Mouse (Mus musculus): ENCODE measurements around the gene Tubal3. TPM values are rescaled to one million over a fixed set of nuclear protein-coding genes. Genes with fewer than 3 reads are reported as not detected.
"Not testable (repeated sequence)": the region's sequence is repeated elsewhere in the genome, so short reads cannot be mapped to it uniquely, and the experiment has no call there.

Tubal3 gene
- polyA plus RNA-seq, 1 experiment: not detected

- Histone ChIP-seq H3K27ac (ENCODE audit: insufficient read depth, low read length) (no peak overlapping the region), H3K36me3 (ENCODE audit: control insufficient read depth, insufficient read depth, low read length, poor library complexity, severe bottlenecking) (no peaks in the 10 kb centered on the region; the same call in 1 of the 2 replicates), H3K9ac (ENCODE audit: low read depth, poor library complexity, severe bottlenecking) (no peak overlapping the region), H3K9me3 (replicated peaks; ENCODE audit: control insufficient read depth, insufficient read depth, low read length, poor library complexity, severe bottlenecking) (no peaks in the 10 kb centered on the region), H3K4me1 (ENCODE audit: control insufficient read depth, insufficient read depth, low read length) (no peaks in the 10 kb centered on the region), H3K27me3 (ENCODE audit: control insufficient read depth, insufficient read depth, low read length, poor library complexity, severe bottlenecking) (no peaks in the 10 kb centered on the region), H3K4me3 (ENCODE audit: low read depth, low read length) (no peak overlapping the region)
- TF ChIP-seq CTCF (IDR thresholded peaks at IDR 0.05; ENCODE audit: low read depth, low read length) (no peak), POLR2A (IDR thresholded peaks at IDR 0.05; ENCODE audit: insufficient read depth, low read length) (no peak)
These were observed 23.5 kb upstream of the Tubal3 start for GRCm38 (mm10) chr13:3894549-3894948.

- no peaks in the 10 kb centered on the region for H3K4me1 ChIP-seq (ENCODE audit: control insufficient read depth, insufficient read depth, low read length)
These were observed 22.6 kb upstream of the Tubal3 start for GRCm38 (mm10) chr13:3895397-3895980.

GRCm38 (mm10) chr13:3896032-3896431 is 22.0 kb upstream of the Tubal3 start:
- Histone ChIP-seq H3K9me3 (replicated peaks; ENCODE audit: control insufficient read depth, insufficient read depth, low read length, poor library complexity, severe bottlenecking) (no peaks in the 10 kb centered on the region), H3K9ac (ENCODE audit: low read depth, poor library complexity, severe bottlenecking) (no peak overlapping the region), H3K4me3 (ENCODE audit: low read depth, low read length) (no peak overlapping the region), H3K27me3 (ENCODE audit: control insufficient read depth, insufficient read depth, low read length, poor library complexity, severe bottlenecking) (no peaks in the 10 kb centered on the region), H3K27ac (ENCODE audit: insufficient read depth, low read length) (no peak overlapping the region), H3K4me1 (ENCODE audit: control insufficient read depth, insufficient read depth, low read length) (no peaks in the 10 kb centered on the region), H3K36me3 (ENCODE audit: control insufficient read depth, insufficient read depth, low read length, poor library complexity, severe bottlenecking) (no peaks in the 10 kb centered on the region; the same call in 1 of the 2 replicates)
- TF ChIP-seq CTCF (IDR thresholded peaks at IDR 0.05; ENCODE audit: low read depth, low read length) (no peak), POLR2A (IDR thresholded peaks at IDR 0.05; ENCODE audit: insufficient read depth, low read length) (no peak), EP300 (IDR thresholded peaks at IDR 0.05; ENCODE audit: insufficient read depth, low read depth, low read length) (no peak)

More at GRCm38 (mm10) chr13:3895397-3895980, 22.6 kb upstream of the Tubal3 start:
- no peak overlapping the region for H3K27ac ChIP-seq (ENCODE audit: insufficient read depth, low read length)
- no peak overlapping the region for H3K4me3 ChIP-seq (ENCODE audit: low read depth, low read length)
- no peaks in the 10 kb centered on the region; the same call in 1 of the 2 replicates for H3K36me3 ChIP-seq (ENCODE audit: control insufficient read depth, insufficient read depth, low read length, poor library complexity, severe bottlenecking)
- no peaks in the 10 kb centered on the region for H3K9me3 ChIP-seq (replicated peaks; ENCODE audit: control insufficient read depth, insufficient read depth, low read length, poor library complexity, severe bottlenecking)
- H3K27me3 ChIP-seq (ENCODE audit: control insufficient read depth, insufficient read depth, low read length, poor library complexity, severe bottlenecking): no peaks in the 10 kb centered on the region
- no peak overlapping the region for H3K9ac ChIP-seq (ENCODE audit: low read depth, poor library complexity, severe bottlenecking)
- TF ChIP-seq POLR2A (IDR thresholded peaks at IDR 0.05; ENCODE audit: insufficient read depth, low read length) (no peak), CTCF (IDR thresholded peaks at IDR 0.05; ENCODE audit: low read depth, low read length) (no peak), EP300 (IDR thresholded peaks at IDR 0.05; ENCODE audit: insufficient read depth, low read depth, low read length) (no peak)

GRCm38 (mm10) chr13:3896913-3897312 is 21.2 kb upstream of the Tubal3 start:
- Histone ChIP-seq H3K4me3 (ENCODE audit: low read depth, low read length) (no peak overlapping the region), H3K9ac (ENCODE audit: low read depth, poor library complexity, severe bottlenecking) (no peak overlapping the region), H3K9me3 (replicated peaks; ENCODE audit: control insufficient read depth, insufficient read depth, low read length, poor library complexity, severe bottlenecking) (no peaks in the 10 kb centered on the region), H3K4me1 (ENCODE audit: control insufficient read depth, insufficient read depth, low read length) (no peaks in the 10 kb centered on the region), H3K27ac (ENCODE audit: insufficient read depth, low read length) (no peak overlapping the region), H3K36me3 (ENCODE audit: control insufficient read depth, insufficient read depth, low read length, poor library complexity, severe bottlenecking) (no peaks in the 10 kb centered on the region; the same call in 1 of the 2 replicates), H3K27me3 (ENCODE audit: control insufficient read depth, insufficient read depth, low read length, poor library complexity, severe bottlenecking) (no peaks in the 10 kb centered on the region)
- TF ChIP-seq CTCF (IDR thresholded peaks at IDR 0.05; ENCODE audit: low read depth, low read length) (peak; percentile 41), EP300 (IDR thresholded peaks at IDR 0.05; ENCODE audit: insufficient read depth, low read depth, low read length) (no peak), POLR2A (IDR thresholded peaks at IDR 0.05; ENCODE audit: insufficient read depth, low read length) (no peak)

GRCm38 (mm10) chr13:3898202-3898601 is 19.9 kb upstream of the Tubal3 start:
- not testable (repeated sequence) for H3K36me3 ChIP-seq (ENCODE audit: control insufficient read depth, insufficient read depth, low read length, poor library complexity, severe bottlenecking); H3K9ac ChIP-seq (ENCODE audit: low read depth, poor library complexity, severe bottlenecking); H3K27ac ChIP-seq (ENCODE audit: insufficient read depth, low read length); H3K4me3 ChIP-seq (ENCODE audit: low read depth, low read length); H3K4me1 ChIP-seq (ENCODE audit: control insufficient read depth, insufficient read depth, low read length); H3K27me3 ChIP-seq (ENCODE audit: control insufficient read depth, insufficient read depth, low read length, poor library complexity, severe bottlenecking); H3K9me3 ChIP-seq (replicated peaks; ENCODE audit: control insufficient read depth, insufficient read depth, low read length, poor library complexity, severe bottlenecking)

- Histone ChIP-seq H3K36me3 (ENCODE audit: control insufficient read depth, insufficient read depth, low read length, poor library complexity, severe bottlenecking) (no peaks in the 10 kb centered on the region; the same call in none of the 2 replicates), H3K27ac (ENCODE audit: insufficient read depth, low read length) (no peak overlapping the region), H3K27me3 (ENCODE audit: control insufficient read depth, insufficient read depth, low read length, poor library complexity, severe bottlenecking) (no peaks in the 10 kb centered on the region), H3K9me3 (replicated peaks; ENCODE audit: control insufficient read depth, insufficient read depth, low read length, poor library complexity, severe bottlenecking) (no peaks in the 10 kb centered on the region), H3K9ac (ENCODE audit: low read depth, poor library complexity, severe bottlenecking) (no peak overlapping the region), H3K4me3 (ENCODE audit: low read depth, low read length) (no peak overlapping the region), H3K4me1 (ENCODE audit: control insufficient read depth, insufficient read depth, low read length) (no peaks in the 10 kb centered on the region)
- TF ChIP-seq CTCF (IDR thresholded peaks at IDR 0.05; ENCODE audit: low read depth, low read length): no peak
- TF ChIP-seq POLR2A (IDR thresholded peaks at IDR 0.05; ENCODE audit: insufficient read depth, low read length): no peak
- no peak for TF ChIP-seq EP300 (IDR thresholded peaks at IDR 0.05; ENCODE audit: insufficient read depth, low read depth, low read length)
These were observed 18.8 kb upstream of the Tubal3 start for GRCm38 (mm10) chr13:3899301-3899700.
